Mouse (Mus musculus): Measurements from ENCODE around the gene Mrtfa.

Gene Mrtfa

GRCm38 (mm10) chr15:81104585-81105259, 85.8 kb downstream of the Mrtfa start:
- DNase-seq (ENCODE audit: low read depth in 2 of 2, low spot score in 2 of 2), result peak; percentile 60 to 70

GRCm38 (mm10) chr15:81103500-81103899, 87.1 kb downstream of the Mrtfa start:
- no peak for DNase-seq (ENCODE audit: low read depth in 2 of 2, low spot score in 2 of 2)

- DNase-seq (ENCODE audit: low read depth in 2 of 2, low spot score in 2 of 2), result no peak
Measured at GRCm38 (mm10) chr15:81102274-81102879, 88.2 kb downstream of the Mrtfa start.

- DNase-seq (ENCODE audit: low read depth in 2 of 2, low spot score in 2 of 2), result peak; percentile 31 to 48
Measured at GRCm38 (mm10) chr15:81101316-81101715, 89.2 kb downstream of the Mrtfa start.

GRCm38 (mm10) chr15:81099269-81099668, 91.3 kb downstream of the Mrtfa start:
- no peak for DNase-seq (ENCODE audit: low read depth in 2 of 2, low spot score in 2 of 2)

- DNase-seq (ENCODE audit: low read depth in 2 of 2, low spot score in 2 of 2), result no peak
Measured at GRCm38 (mm10) chr15:81098689-81099088, 91.9 kb downstream of the Mrtfa start.

GRCm38 (mm10) chr15:81097896-81098295, 92.7 kb downstream of the Mrtfa start:
- peak; percentile 29 to 41 for DNase-seq (ENCODE audit: low read depth in 2 of 2, low spot score in 2 of 2)

- DNase-seq (ENCODE audit: low read depth in 2 of 2, low spot score in 2 of 2), result peak; percentile 37 to 56
Measured at GRCm38 (mm10) chr15:81097456-81097855, 93.1 kb downstream of the Mrtfa start.

- no peak for DNase-seq (ENCODE audit: low read depth in 2 of 2, low spot score in 2 of 2)
Measured at GRCm38 (mm10) chr15:81096329-81097055, 94.1 kb downstream of the Mrtfa start.

- no peak for DNase-seq (ENCODE audit: low read depth in 2 of 2, low spot score in 2 of 2)
Measured at GRCm38 (mm10) chr15:81093032-81093431, 97.5 kb downstream of the Mrtfa start.

GRCm38 (mm10) chr15:81091718-81092117, 98.8 kb downstream of the Mrtfa start:
- DNase-seq (ENCODE audit: low read depth in 2 of 2, low spot score in 2 of 2), result no peak

GRCm38 (mm10) chr15:81087529-81087928, 103.0 kb downstream of the Mrtfa start:
- DNase-seq (ENCODE audit: low read depth in 2 of 2, low spot score in 2 of 2), result no peak

GRCm38 (mm10) chr15:81086644-81087480, 103.7 kb downstream of the Mrtfa start:
- no peak for DNase-seq (ENCODE audit: low read depth in 2 of 2, low spot score in 2 of 2)

GRCm38 (mm10) chr15:81083826-81084225, 106.7 kb downstream of the Mrtfa start:
- no peak for DNase-seq (ENCODE audit: low read depth in 2 of 2, low spot score in 2 of 2)

GRCm38 (mm10) chr15:81083281-81083680, 107.3 kb downstream of the Mrtfa start:
- no peak for DNase-seq (ENCODE audit: low read depth in 2 of 2, low spot score in 2 of 2)

- no peak for DNase-seq (ENCODE audit: low read depth in 2 of 2, low spot score in 2 of 2)
Measured at GRCm38 (mm10) chr15:81081216-81081615, 109.3 kb downstream of the Mrtfa start.

- no peak for DNase-seq (ENCODE audit: low read depth in 2 of 2, low spot score in 2 of 2)
Measured at GRCm38 (mm10) chr15:81080405-81080804, 110.2 kb downstream of the Mrtfa start.

GRCm38 (mm10) chr15:81079255-81079654, 111.3 kb downstream of the Mrtfa start:
- DNase-seq (ENCODE audit: low read depth in 2 of 2, low spot score in 2 of 2), result no peak

- DNase-seq (ENCODE audit: low read depth in 2 of 2, low spot score in 2 of 2), result peak in 1 of 2 experiments; percentile 51
Measured at GRCm38 (mm10) chr15:81077551-81077950, 113.0 kb downstream of the Mrtfa start.

GRCm38 (mm10) chr15:81074543-81074942, 116.0 kb downstream of the Mrtfa start:
- DNase-seq (ENCODE audit: low read depth in 2 of 2, low spot score in 2 of 2), result no peak

GRCm38 (mm10) chr15:81073751-81074150, 116.8 kb downstream of the Mrtfa start:
- no peak for DNase-seq (ENCODE audit: low read depth in 2 of 2, low spot score in 2 of 2)

Data from CD8-positive naive resting alpha-beta T cell, adult 2 months (primary cell).